Mouse (Mus musculus): ENCODE data around the gene Htr2a.

- TF ChIP-seq POLR2A (IDR thresholded peaks at IDR 0.05; ENCODE audit: control insufficient read depth, extremely low read depth, insufficient read depth, low read length, poor library complexity) (no peak), CTCF (IDR thresholded peaks at IDR 0.05; ENCODE audit: borderline replicate concordance, control insufficient read depth, extremely low read depth, insufficient read depth, low read length, poor library complexity) (no peak)
These were observed 11.0 kb downstream of the Htr2a start for GRCm38 (mm10) chr14:74651678-74652077.

All from thymus, adult 2 months (tissue).